Mouse (Mus musculus) liver, embryonic 15.5 days (tissue): Measurements from ENCODE around the gene Smg1. TPM values are rescaled to one million over a fixed set of nuclear protein-coding genes. Genes with fewer than 3 reads are reported as not detected.

Experiments used
- ATAC-seq: fragments of 200-750 bp; cut with Nextera tagmentation; 2 replicates; pipeline ENCODE4 v1.8.0; 2017; ENCODE audit warnings: moderate number of reproducible peaks, mild to moderate bottlenecking, moderate library complexity; ENCODE audit not compliant: insufficient read depth
- H3K27ac ChIP-seq: fragments of 300-500 bp; sonication (generic); replicated peaks from 2 replicates; pipeline ENCODE4 v1.5.1; 2015; ENCODE audit warnings: mild to moderate bottlenecking, inconsistent platforms
- H3K27me3 ChIP-seq: fragments of 300-500 bp; sonication (generic); 2 replicates; pipeline ENCODE4 v1.6.1; 2015; ENCODE audit warnings: mild to moderate bottlenecking, inconsistent platforms
- H3K36me3 ChIP-seq: fragments of 300-500 bp; sonication (generic); replicated peaks from 2 replicates; pipeline ENCODE4 v1.6.1; 2015; ENCODE audit warnings: moderate library complexity, mild to moderate bottlenecking, inconsistent platforms
- H3K4me1 ChIP-seq: fragments of 300-500 bp; sonication (generic); replicated peaks from 2 replicates; pipeline ENCODE4 v1.6.1; 2015; ENCODE audit warnings: inconsistent platforms
- H3K4me2 ChIP-seq: fragments of 300-500 bp; sonication (generic); 2 replicates; pipeline ENCODE4 v1.6.1; 2015; ENCODE audit warnings: moderate library complexity, mild to moderate bottlenecking, inconsistent platforms
- H3K4me3 ChIP-seq: fragments of 300-500 bp; sonication (generic); replicated peaks from 2 replicates; pipeline ENCODE4 v1.5.1; 2015; ENCODE audit warnings: mild to moderate bottlenecking, inconsistent platforms
- H3K9ac ChIP-seq: fragments of 300-500 bp; sonication (generic); 2 replicates; pipeline ENCODE4 v1.6.1; 2015; ENCODE audit warnings: moderate library complexity, mild to moderate bottlenecking, inconsistent platforms
- H3K9me3 ChIP-seq: fragments of 300-500 bp; sonication (generic); replicated peaks from 2 replicates; pipeline ENCODE4 v1.6.1; 2016; ENCODE audit warnings: inconsistent platforms
- WGBS: fragments of 180-500 bp; shearing (Covaris S2); methylation state at CpG from one replicate; pipeline ENCODE4 v1.1.7; 2015; ENCODE audit warnings: mixed read lengths; ENCODE audit not compliant: insufficient replicate concordance; 5-methylcytosine and 5-hydroxymethylcytosine counted together
- polyA plus RNA-seq: library from polyadenylated mRNA; unstranded; fragments of >200 nt; fragmentation: Nextera tagmentation; extraction: Ambion mirVana; gene quantifications from 2 replicates; pipeline ENCODE4 v1.2.1, GENCODE M21; 2015

Gene Smg1
- polyA plus RNA-seq: 6.0 and 7.3 TPM in 2 replicates

GRCm38 (mm10) chr7:118243453-118244385 is at the start of gene Smg1:
Smg1 (minus strand) TSS chr7:118243670.
- WGBS: 1% methylated on average over 73 of the region's 79 CpGs
- H3K9me3 ChIP-seq: no peaks in the 10 kb centered on the region
- no peaks in the 10 kb centered on the region for H3K27me3 ChIP-seq
- peaks cover 48% of the 10 kb centered on the region for H3K4me1 ChIP-seq
- peak within 1 kb of the TSS; percentile 94 for H3K4me2 ChIP-seq
- peak within 1 kb of the TSS; percentile 97 for H3K9ac ChIP-seq
- H3K36me3 ChIP-seq: no peaks in the 10 kb centered on the region
- ATAC-seq: peak; percentile 91
- peak within 1 kb of the TSS; percentile 96 for H3K4me3 ChIP-seq
- peak within 1 kb of the TSS; percentile 99 for H3K27ac ChIP-seq

- no peak overlapping the region for H3K27ac ChIP-seq
Measured at GRCm38 (mm10) chr7:118283186-118283585, 39.7 kb upstream of the Smg1 start.

GRCm38 (mm10) chr7:118282543-118282942 is 39.1 kb upstream of the Smg1 start:
- no peak overlapping the region for H3K4me2 ChIP-seq
- H3K27me3 ChIP-seq: no peaks in the 10 kb centered on the region
- no peak overlapping the region for H3K9ac ChIP-seq
- H3K27ac ChIP-seq: no peak overlapping the region
- no peaks in the 10 kb centered on the region for H3K36me3 ChIP-seq
- no peaks in the 10 kb centered on the region for H3K9me3 ChIP-seq
- WGBS: 41% methylated on average over 9 of the region's 9 CpGs
- ATAC-seq: no peak
- H3K4me3 ChIP-seq: no peak overlapping the region
- no peaks in the 10 kb centered on the region for H3K4me1 ChIP-seq

More at GRCm38 (mm10) chr7:118283186-118283585, 39.7 kb upstream of the Smg1 start:
- no peak for ATAC-seq
- Histone ChIP-seq H3K36me3 (no peaks in the 10 kb centered on the region), H3K4me3 (no peak overlapping the region), H3K9me3 (no peaks in the 10 kb centered on the region), H3K4me1 (no peaks in the 10 kb centered on the region), H3K27me3 (no peaks in the 10 kb centered on the region), H3K9ac (no peak overlapping the region), H3K4me2 (no peak overlapping the region)
- WGBS: 10% methylated on average over 2 of the region's 2 CpGs

- 22% methylated on average over 3 of the region's 3 CpGs for WGBS
- Histone ChIP-seq H3K27ac (no peak overlapping the region), H3K9ac (no peak overlapping the region), H3K4me3 (no peak overlapping the region), H3K4me1 (no peaks in the 10 kb centered on the region; the same call in 1 of the 2 replicates), H3K27me3 (no peaks in the 10 kb centered on the region), H3K36me3 (no peaks in the 10 kb centered on the region), H3K4me2 (no peak overlapping the region), H3K9me3 (no peaks in the 10 kb centered on the region)
- ATAC-seq: no peak
Measured at GRCm38 (mm10) chr7:118279521-118279920, 36.1 kb upstream of the Smg1 start.

GRCm38 (mm10) chr7:118277335-118277910 is 34.0 kb upstream of the Smg1 start:
- no peak for ATAC-seq
- no peak overlapping the region for H3K4me3 ChIP-seq
- H3K4me2 ChIP-seq: no peak overlapping the region
- H3K9me3 ChIP-seq: no peaks in the 10 kb centered on the region
- no peaks in the 10 kb centered on the region; the same call in 1 of the 2 replicates for H3K4me1 ChIP-seq
- H3K9ac ChIP-seq: no peak overlapping the region
- WGBS: 48% methylated on average over 11 of the region's 11 CpGs
- H3K27me3 ChIP-seq: no peaks in the 10 kb centered on the region
- H3K36me3 ChIP-seq: no peaks in the 10 kb centered on the region
- H3K27ac ChIP-seq: no peak overlapping the region

GRCm38 (mm10) chr7:118276684-118277334 is 33.3 kb upstream of the Smg1 start:
- no peaks in the 10 kb centered on the region for H3K36me3 ChIP-seq
- no peaks in the 10 kb centered on the region for H3K27me3 ChIP-seq
- H3K27ac ChIP-seq: no peak overlapping the region
- 57% methylated on average over 15 of the region's 15 CpGs for WGBS
- H3K4me2 ChIP-seq: no peak overlapping the region
- ATAC-seq: no peak
- H3K9me3 ChIP-seq: no peaks in the 10 kb centered on the region
- no peaks in the 10 kb centered on the region; the same call in 1 of the 2 replicates for H3K4me1 ChIP-seq
- H3K4me3 ChIP-seq: no peak overlapping the region
- H3K9ac ChIP-seq: no peak overlapping the region

GRCm38 (mm10) chr7:118275265-118275664 is 31.8 kb upstream of the Smg1 start:
- H3K9me3 ChIP-seq: no peaks in the 10 kb centered on the region
- H3K4me2 ChIP-seq: no peak overlapping the region
- ATAC-seq: no peak
- no peaks in the 10 kb centered on the region for H3K27me3 ChIP-seq
- H3K4me3 ChIP-seq: no peak overlapping the region
- WGBS: 35% methylated on average over 6 of the region's 6 CpGs
- no peaks in the 10 kb centered on the region; the same call in 1 of the 2 replicates for H3K4me1 ChIP-seq
- no peak overlapping the region for H3K27ac ChIP-seq
- no peaks in the 10 kb centered on the region for H3K36me3 ChIP-seq
- no peak overlapping the region for H3K9ac ChIP-seq

- Histone ChIP-seq H3K9ac (no peak overlapping the region), H3K9me3 (no peaks in the 10 kb centered on the region), H3K4me1 (no peaks in the 10 kb centered on the region; the same call in 1 of the 2 replicates), H3K27ac (no peak overlapping the region), H3K4me3 (no peak overlapping the region), H3K36me3 (no peaks in the 10 kb centered on the region), H3K27me3 (no peaks in the 10 kb centered on the region), H3K4me2 (no peak overlapping the region)
- WGBS: 72% methylated on average over 5 of the region's 5 CpGs
- no peak for ATAC-seq
Measured at GRCm38 (mm10) chr7:118274851-118275250, 31.4 kb upstream of the Smg1 start.

- Histone ChIP-seq H3K4me1 (no peaks in the 10 kb centered on the region; the same call in 1 of the 2 replicates), H3K27ac (no peak overlapping the region), H3K4me2 (no peak overlapping the region), H3K27me3 (no peaks in the 10 kb centered on the region), H3K36me3 (no peaks in the 10 kb centered on the region), H3K4me3 (no peak overlapping the region), H3K9ac (no peak overlapping the region), H3K9me3 (no peaks in the 10 kb centered on the region)
- no peak for ATAC-seq
- 71% methylated on average over 7 of the region's 7 CpGs for WGBS
Measured at GRCm38 (mm10) chr7:118274169-118274568, 30.7 kb upstream of the Smg1 start.

- 34% methylated on average over 6 of the region's 6 CpGs for WGBS
- H3K9me3 ChIP-seq: no peaks in the 10 kb centered on the region
- H3K27me3 ChIP-seq: no peaks in the 10 kb centered on the region
- H3K9ac ChIP-seq: no peak overlapping the region
- H3K27ac ChIP-seq: no peak overlapping the region
- H3K4me2 ChIP-seq: no peak overlapping the region
- no peaks in the 10 kb centered on the region for H3K36me3 ChIP-seq
- ATAC-seq: no peak; the same call in 1 of the 2 replicates
- 0 out of 2 replicates have a peak, but pooled peaks cover 3% of the 10 kb centered on the region for H3K4me1 ChIP-seq
- no peak overlapping the region for H3K4me3 ChIP-seq
Measured at GRCm38 (mm10) chr7:118266099-118266498, 22.6 kb upstream of the Smg1 start.

GRCm38 (mm10) chr7:118263606-118264005 is 20.1 kb upstream of the Smg1 start:
- no peaks in the 10 kb centered on the region for H3K27me3 ChIP-seq
- H3K27ac ChIP-seq: no peak overlapping the region
- 36% methylated on average over 1 of the region's 1 CpGs for WGBS
- no peak for ATAC-seq
- no peaks in the 10 kb centered on the region for H3K36me3 ChIP-seq
- H3K4me1 ChIP-seq: 0 out of 2 replicates have a peak, but pooled peaks cover 3% of the 10 kb centered on the region
- H3K4me2 ChIP-seq: no peak overlapping the region
- no peaks in the 10 kb centered on the region for H3K9me3 ChIP-seq
- H3K4me3 ChIP-seq: no peak overlapping the region
- no peak overlapping the region for H3K9ac ChIP-seq
